Mouse (Mus musculus): ENCODE results near the gene Cntn5.
"Not testable (repeated sequence)": the region's sequence is repeated elsewhere in the genome, so short reads cannot be mapped to it uniquely, and the experiment has no call there.

Gene Cntn5

GRCm38 (mm10) chr9:10650632-10651031 is 253.9 kb downstream of the Cntn5 start:
- no peak for DNase-seq

- DNase-seq, result no peak
Observed at GRCm38 (mm10) chr9:10645951-10646350, 258.6 kb downstream of the Cntn5 start.

GRCm38 (mm10) chr9:10645045-10645830 is 259.3 kb downstream of the Cntn5 start:
- no peak for DNase-seq

DNA sequence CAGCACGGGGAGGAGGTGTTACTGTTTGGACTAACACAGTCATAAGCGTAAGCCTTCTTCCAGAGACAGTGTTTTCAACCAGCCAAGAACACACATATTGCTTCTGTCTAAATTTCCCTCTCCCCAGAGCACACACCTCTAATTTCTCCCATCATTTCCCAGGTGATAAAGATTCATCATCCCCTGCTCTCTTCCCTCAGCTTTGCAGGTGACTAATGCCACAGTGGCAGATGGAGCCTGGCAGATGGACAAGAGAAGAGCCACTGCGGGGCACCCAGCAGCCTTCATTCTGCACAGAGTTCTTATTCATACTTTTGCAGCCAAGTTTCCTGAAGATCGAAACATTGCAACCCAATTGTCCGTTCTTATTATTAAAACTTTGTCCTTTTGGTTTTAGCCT is 286.5 kb downstream of the Cntn5 start:
- DNase-seq, result no peak

GRCm38 (mm10) chr9:10575346-10576241 is 329.0 kb downstream of the Cntn5 start:
- DNase-seq, result no peak

- peak; percentile 31 for DNase-seq
Observed at GRCm38 (mm10) chr9:10569830-10570229, 334.7 kb downstream of the Cntn5 start.

DNA sequence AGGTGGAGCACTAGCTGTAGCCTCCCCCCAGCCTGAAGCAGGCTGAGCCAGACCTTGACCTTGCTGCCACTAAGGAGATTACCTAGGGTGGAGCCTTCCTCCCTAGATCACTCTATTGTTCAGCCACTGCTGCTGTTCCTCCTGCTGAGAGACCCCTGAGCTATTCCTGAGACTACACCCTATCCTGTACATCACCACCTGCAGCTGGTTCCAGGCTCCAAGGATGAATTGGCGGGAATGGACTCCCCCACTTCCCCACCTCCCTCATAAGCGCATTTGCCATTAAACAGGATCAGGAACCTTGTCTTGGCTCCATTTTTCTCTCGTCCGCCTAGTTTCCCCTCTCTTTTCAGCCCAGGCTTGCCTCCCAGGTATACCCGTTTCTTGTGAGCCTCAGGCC is 363.7 kb downstream of the Cntn5 start:
- DNase-seq, result not testable (repeated sequence)

GRCm38 (mm10) chr9:10532248-10532647 is 372.3 kb downstream of the Cntn5 start:
- no peak for DNase-seq

- DNase-seq, result no peak
Observed at GRCm38 (mm10) chr9:10531087-10531486, 373.5 kb downstream of the Cntn5 start.

DNA sequence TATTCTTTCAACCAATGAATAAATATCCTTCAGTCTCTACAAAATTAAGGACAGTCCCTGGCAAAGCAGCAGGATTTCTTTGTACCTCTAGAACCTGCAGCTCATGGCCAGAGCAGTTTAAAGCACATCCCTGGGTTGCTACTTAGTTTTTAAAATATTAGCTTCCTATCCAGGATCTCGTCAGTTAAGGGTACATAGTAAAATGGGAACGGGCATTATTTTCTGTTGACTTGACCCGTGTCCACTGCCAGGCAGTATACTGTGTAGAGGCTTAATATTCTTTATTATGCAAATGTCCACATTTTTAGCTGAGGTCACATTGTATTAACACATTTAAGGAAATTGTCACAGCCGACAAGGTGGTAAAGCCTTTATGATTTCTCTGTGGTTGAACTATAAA is 375.0 kb downstream of the Cntn5 start:
- no peak for DNase-seq

- no peak for DNase-seq
Observed at GRCm38 (mm10) chr9:10529113-10529512, 375.5 kb downstream of the Cntn5 start.

DNA sequence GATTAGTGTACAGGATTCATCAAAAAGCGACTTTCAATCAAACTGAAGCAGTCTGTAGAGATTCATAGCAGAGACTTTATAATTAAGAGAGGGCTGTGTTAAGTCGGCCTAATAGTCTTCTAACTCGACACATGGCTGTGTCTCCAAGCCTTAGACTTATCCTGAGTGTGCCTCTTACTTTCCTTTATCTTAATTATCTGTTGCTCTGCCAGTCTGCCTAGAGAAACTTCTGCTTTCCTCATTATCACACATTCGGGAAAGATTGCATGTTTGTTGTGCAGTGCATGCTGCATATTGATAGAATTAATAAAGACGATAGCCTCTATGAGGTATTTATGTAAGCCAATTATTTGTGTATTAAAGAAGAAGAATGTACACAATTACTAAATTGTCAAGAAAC is 375.9 kb downstream of the Cntn5 start:
- no peak for DNase-seq

- DNase-seq, result no peak
Observed at GRCm38 (mm10) chr9:10525915-10526667, 378.5 kb downstream of the Cntn5 start.

DNA sequence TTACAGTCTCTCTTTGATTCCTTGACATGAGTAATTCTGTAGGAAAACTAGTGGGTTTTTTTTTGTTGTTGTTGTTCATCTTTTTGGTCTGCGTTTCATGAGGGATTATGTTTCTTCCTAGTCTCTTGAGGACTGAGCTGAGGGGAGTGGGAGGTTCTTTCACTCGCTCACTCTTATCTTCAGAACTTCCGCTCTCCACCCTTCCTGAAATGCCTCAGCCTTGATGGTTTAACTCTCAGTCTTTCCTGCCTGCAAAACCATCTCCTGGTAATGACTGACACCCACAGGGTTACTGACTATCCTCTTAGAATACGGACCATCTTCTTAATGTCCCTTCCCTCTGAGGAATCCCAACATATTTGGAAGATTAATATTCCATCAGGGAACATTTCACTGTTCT is 382.0 kb downstream of the Cntn5 start:
- DNase-seq, result no peak

DNA sequence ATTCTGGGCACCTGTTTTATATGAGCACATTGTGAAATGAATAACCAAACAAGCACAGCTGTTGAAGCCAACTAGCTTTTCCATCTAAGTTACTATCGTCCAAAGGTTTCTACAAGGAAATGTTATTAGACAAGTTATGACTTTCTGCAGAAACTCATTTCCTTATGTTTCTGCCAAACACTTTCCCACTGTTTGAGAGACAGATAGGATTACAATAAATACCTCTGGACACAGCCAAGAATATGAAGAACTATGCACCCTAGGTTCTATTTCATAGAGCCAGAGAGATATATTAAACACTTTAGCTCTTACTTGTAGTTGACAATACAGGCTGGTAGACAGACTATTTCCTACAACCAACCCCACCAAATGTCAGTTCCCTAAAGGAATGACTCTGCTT is 383.5 kb downstream of the Cntn5 start:
- DNase-seq, result no peak

DNA sequence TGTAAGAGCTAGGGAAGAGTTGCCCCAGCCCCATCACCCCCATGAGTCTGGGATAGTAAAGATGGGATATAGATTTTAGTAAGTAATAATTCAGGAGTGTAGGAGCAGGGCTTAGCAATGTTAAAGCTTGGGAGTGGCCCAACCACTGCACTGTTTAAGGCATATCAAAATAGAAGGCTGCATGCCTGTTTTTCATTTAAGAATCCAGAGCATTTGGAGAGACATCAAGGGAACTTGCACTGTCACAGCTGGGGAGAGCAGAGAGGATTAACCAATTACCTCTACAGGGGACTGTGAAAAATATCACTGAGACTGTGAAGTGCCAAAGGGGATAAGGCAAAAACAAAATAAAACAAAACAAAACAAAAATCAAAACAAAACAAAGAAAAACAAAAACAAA is 412.3 kb downstream of the Cntn5 start:
- DNase-seq, result no peak

- peak; percentile 18 for DNase-seq
Observed at GRCm38 (mm10) chr9:10471484-10472125, 433.0 kb downstream of the Cntn5 start.

GRCm38 (mm10) chr9:10464758-10465157 is 439.8 kb downstream of the Cntn5 start:
- no peak for DNase-seq

GRCm38 (mm10) chr9:10457900-10458299 is 446.7 kb downstream of the Cntn5 start:
- no peak for DNase-seq

GRCm38 (mm10) chr9:10448987-10449563 is 455.5 kb downstream of the Cntn5 start:
- no peak for DNase-seq

DNA sequence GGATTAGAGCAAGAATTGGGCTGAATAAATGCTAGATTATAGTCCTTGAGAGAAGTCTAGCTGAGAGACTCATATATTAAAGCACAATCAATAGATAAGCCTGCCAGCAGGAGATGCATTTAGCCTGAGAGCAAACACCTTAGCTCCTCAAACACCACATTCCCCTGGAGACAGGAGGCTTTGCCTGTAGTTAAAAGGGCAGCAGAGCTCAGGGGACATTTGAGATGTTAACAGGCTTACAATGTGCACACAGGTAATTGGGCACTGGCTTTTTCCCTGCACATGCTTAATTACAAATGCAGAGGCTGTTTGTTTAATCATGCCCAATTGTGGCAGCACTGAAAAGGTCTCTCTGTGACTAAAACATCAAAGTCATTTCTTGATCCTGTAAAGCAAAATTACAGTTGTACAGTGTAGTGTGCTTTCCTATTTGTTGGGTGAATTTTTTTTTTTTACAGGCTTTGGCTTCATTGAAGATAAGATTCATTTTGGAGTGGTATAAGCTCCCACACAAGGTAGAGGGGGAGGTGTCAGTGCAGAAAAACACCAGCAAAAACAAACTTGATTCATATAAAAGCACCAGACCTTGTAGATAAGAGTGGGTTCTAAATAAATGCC is 457.2 kb downstream of the Cntn5 start:
- DNase-seq, result no peak

- DNase-seq, result no peak
Observed at GRCm38 (mm10) chr9:10412075-10412474, 492.5 kb downstream of the Cntn5 start.

Measured in kidney, postnatal 10 days (tissue).